Mouse (Mus musculus): Measurements from ENCODE around the gene Gm11214.

Gm11214 gene

DNA sequence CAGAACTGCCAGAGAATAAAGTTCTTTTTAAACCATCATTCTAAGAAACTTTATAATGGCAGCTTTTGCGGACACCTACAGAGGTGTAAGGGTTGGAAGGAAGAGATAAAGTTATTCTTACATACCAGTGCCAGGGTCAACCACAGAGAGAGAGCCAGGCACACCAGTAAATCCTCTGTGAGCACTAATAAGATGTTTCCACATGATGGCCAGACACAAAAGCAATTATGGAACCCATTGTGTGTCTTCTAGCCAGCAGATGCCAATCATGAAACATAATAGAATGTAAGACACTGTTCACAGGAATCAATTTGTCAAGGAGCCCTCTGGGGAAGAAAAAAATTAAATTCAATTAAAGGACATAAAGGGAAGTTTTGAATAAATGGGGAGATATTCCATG, 1.8 kb downstream of the Gm11214 start:
- DNase-seq (ENCODE audit: low read depth, low spot score): no peak

DNA sequence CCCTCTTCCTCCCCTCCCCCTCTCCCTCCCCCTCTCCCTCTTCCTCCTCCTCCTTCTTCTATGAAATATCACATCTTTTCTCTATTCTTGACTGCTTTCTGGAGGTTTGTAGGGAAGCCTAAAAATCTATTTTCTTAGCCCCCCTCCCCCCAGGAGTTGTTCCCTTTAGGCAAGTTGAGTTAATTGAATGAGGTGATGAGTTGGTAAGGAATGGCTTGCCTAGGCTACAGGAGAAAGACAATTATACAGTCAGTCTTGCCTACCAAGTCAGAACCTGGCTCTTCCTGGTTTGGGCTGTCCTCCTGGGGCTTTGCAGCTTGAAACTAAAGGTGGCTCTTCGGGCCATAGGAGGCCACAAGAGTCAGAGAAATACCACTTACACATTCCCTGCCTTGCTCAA, 3.4 kb downstream of the Gm11214 start:
- DNase-seq (ENCODE audit: low read depth, low spot score): peak; percentile 32

DNA sequence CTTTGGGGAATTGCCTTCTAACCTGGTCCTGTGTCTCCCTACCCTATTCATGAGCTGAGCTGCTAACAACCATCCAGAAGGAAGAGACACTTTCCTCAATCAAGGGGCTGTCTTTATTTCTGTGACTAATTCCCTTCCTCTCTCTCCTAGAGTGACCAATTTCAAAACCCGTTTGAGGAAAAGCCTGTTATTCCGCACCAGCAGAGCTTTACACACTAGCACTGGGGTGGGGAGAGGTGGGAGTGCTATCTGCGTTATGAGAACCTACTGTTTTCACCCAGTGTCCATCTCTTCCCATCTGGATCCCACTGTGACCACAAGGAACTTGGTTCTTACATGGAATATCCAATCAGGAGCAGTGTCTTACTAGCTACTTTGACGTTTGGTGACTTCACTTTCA, 4.1 kb downstream of the Gm11214 start:
- DNase-seq (ENCODE audit: low read depth, low spot score): peak; percentile 10

DNA sequence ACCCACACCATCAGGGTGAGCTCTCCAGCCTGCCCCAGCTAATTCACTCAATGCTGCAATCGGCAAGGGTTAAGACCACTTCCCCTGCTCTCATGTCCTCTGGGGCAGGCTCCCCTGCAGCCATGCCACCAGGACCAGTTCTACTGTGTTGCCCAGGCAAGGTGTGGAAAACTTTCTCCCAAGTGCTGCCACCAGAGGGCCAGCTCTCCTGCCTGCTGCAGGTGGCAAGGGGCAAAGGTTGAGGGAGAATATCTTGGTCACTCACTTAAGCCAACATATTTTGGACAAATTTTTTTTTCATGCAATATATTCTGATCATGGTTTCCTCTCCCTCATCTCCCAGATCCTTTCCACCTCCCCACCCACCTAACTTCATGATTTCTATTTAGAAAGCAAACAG, 8.8 kb downstream of the Gm11214 start:
- no peak for DNase-seq (ENCODE audit: low read depth, low spot score)

DNA sequence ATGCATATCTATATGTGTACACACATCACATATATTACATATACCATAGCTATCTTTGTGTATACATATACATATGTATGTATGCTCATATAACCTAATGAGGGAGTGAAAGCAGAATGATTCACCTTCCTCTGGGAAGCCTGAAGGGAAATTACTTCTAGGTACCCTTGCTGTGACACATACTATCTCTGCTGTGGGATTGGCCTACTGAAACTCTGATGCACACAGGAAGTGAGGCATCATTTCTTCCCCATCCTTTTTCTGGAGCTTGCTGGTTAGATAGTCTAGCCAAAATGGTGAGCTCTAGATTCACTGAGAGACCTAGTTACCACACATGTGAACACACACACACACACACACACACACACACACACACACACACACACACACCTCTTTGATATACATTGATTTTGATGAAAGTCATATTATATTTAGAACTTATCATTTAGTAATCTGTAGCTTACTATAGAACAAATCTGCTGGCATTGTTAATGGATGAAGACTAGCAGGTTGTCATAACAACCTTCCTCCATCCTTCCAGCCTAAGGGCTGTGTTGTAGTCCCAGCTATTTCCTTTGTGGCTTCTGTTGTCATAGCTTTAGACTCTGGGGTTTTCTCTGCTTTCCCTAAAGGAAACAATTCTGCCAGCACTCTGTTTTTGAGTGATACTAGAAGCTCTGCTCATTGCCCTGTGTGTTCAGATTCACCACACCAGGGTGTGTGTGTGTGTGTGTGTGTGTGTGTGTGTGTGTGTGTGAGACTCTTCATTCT, 19.0 kb downstream of the Gm11214 start:
- DNase-seq (ENCODE audit: low read depth, low spot score): peak; percentile 59

DNA sequence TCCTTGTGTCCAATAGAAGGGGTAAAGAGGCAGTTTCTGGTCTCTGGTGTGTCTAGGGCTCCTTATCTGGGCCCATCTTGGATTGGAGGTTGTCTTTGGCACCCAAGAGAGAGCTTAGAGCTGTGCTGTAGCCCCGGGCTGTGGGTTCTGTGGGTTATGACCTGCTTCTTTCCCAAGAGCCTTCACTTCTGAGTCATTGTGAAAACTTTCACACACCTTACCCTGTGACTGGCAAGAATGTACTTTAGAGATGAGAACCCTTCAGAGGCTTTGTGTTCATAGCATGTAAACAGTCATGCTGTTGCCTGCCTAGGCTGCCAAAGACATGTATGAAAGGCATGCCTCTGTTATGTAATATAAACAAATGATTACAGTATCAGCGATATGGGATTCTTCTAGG, 23.3 kb downstream of the Gm11214 start:
- peak; percentile 82 for DNase-seq (ENCODE audit: low read depth, low spot score)

DNA sequence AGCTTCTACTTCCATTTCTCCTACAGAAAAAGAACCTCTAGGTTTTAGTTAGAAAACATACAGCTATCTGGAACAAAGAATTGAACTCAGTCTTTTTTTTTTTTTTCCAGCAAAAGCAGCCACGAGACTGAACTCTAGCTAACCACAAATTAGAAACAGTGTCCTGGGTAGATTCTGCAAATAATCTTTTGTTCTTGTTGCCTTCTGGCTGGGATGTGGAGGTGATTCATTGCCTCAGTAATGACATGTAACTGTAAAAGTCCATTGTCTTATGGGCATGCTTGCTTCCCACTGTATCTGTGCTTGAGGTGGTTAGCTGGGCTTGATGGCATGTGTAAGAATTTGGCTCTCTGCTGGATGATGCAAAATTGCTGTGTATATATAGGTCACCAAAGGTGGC, 24.6 kb downstream of the Gm11214 start:
- DNase-seq (ENCODE audit: low read depth, low spot score): peak; percentile 79

DNA sequence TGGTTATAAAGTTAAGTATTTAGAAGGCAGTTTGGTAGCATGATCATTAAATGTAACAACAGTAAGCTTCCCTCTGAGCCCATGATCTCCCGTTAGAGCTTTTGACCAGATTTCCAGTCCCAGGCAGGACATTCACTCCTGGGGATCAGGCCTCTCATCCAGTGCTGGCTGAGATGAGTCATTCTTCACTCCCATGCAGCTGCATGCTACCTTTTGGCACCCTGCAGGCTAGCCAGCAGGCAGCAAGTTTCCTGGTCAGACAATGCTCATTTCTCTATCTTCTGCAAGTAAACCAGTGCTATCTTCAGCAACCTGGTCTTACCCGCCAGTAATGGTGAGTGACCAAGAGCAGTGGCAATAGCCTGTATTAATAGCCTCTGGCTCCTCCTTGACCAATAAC, 30.0 kb downstream of the Gm11214 start:
- DNase-seq (ENCODE audit: low read depth, low spot score): peak; percentile 61

DNA sequence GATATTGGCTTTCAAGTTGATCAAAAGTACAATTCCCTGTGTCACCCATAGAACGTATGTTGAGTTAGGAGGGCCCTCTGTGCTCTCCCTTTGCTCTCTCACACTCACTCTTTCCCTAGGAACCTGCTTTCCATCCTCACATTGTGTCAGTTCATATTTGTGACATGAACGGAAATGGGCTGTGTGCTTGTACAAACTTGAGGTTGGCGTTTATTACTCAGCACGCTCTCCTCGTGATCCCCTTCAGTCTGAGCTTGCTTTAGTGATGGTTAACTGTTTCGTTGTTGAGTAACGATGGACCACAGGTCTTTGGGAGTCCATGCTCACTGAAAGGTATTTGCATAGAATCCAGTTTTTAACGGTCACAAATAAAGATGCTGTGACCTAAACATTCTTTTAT, 36.1 kb downstream of the Gm11214 start:
- no peak for DNase-seq (ENCODE audit: low read depth, low spot score)

DNA sequence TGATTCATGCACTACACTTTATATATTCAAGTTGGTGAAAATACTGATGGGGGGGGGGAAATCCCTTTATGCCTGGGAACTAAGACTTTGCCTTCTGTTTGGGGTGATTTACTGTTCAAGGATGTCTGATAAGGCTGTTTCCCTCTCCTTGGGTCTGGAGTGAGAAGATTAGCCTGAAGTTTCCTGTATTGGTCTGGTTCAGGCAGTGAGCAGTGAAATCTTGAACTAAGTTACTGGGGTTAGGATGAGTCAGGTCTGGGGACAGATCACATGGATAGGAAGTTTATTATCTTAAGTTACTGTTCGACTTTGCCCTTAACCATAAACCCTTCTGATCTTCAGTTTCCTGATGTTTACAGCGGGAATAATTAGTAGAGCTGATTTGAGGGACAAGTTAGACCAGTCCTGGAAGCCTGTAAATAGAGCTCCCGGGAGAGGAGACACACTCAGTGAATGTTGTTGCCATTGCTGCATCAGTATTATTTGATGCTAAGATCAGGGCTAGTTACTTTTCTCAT, 37.6 kb downstream of the Gm11214 start:
- DNase-seq (ENCODE audit: low read depth, low spot score): no peak

DNA sequence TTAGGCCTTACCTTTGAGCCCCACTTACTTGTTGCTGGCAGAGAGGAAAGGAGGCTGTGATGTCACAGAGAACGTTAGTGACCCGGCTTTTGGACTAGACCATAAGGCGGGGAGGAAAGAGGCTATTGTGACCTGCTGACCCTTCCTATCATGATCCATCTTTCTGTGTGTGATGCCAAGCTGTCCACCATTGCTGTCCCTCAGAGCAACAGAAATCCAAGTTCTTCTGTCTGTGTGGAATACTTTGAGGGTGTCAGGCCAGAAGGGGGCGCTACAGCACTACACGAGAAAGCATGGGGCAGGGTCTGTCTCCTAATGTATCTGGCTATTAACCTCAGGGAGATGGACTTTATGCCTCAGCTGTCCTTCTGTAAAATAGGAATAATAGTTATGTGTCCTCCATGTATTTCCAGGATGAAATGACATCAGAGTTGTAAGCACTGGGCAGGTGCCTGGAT, 40.8 kb downstream of the Gm11214 start, which contains the start of gene Tex48:
Gene Tex48, minus strand, starts transcription at position 51 of the 458 bp plus-strand sequence.
- peak; percentile 65 for DNase-seq (ENCODE audit: low read depth, low spot score)

DNA sequence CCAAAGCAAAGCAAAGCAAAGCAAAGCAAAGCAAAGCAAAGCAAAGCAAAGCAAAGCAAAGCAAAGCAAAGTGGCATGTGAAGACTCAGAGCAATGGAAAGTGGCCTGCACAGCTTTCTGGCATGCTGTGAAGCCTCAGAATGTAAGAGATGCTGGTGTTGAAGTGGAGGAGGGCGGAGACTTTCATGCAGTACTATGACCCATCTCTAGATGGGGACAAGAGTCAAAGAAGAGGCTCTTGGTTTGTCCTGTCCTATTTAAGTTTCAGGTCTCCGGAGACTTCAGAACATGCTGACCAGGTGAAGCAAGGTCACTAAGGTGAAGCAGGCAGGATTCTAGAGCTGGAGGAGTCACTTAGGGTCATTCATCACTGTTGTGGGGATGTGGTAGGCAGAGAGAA, 41.3 kb downstream of the Gm11214 start:
- DNase-seq (ENCODE audit: low read depth, low spot score): peak; percentile 66
